In the genomic region with DNA sequence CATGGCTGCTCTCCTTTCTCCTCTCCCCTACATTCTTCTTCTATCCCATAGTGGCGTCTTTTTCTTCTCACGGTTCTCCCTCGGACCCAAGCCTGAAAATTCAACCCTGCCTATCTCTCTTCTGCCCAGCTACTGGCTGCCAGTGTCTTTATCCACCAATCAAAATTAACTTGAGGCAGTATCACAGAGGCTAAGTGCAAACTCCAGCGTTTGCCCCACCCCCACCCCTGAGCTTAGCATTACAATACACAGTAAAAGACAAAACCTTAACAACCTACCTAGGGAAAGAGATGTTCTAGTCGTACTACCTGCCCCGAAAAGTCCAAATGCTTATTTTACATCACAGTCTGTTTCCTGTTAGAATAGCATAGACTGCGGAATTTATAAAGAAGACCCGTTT, we compare ENCODE assay signal across 24 mouse cellular contexts.
DNase-seq lines count a peak whose midpoint lies in the region; ATAC-seq and TF ChIP-seq lines count a peak whose summit lies in the region.
"Had no signal": no experiment of that assay in that cellular context is flagged by ENCODE, and none has a peak within 500 bp of the region (broad histone marks: within the 10 kb centered on the region; RNA-seq: fewer than 3 reads in every experiment).

No protein-coding gene starts in this region.

- 48% methylated on average over 8 of the region's 8 CpGs for WGBS in lung, embryonic 15.5 days

- H3K4me1 ChIP-seq in lung, embryonic 15.5 days: peaks cover 16% of the 10 kb centered on the region; the same call in 1 of the 2 replicates
- peaks cover 15% of the 10 kb centered on the region for H3K4me1 ChIP-seq in ES-Bruce4 (ENCODE audit: control insufficient read depth, insufficient read depth, low read length)
- H3K4me1 ChIP-seq in ES-E14 (ENCODE audit: control insufficient read depth in 2 of 2, insufficient read depth in 2 of 2, low read length in 2 of 2, poor library complexity in 1 of 2): peaks cover 11 to 32% of the 10 kb centered on the region in 2 experiments

- no peak for TF ChIP-seq EP300 in ES-Bruce4 (IDR thresholded peaks at IDR 0.05; ENCODE audit: insufficient read depth, low read depth, low read length)

- H3K36me3 ChIP-seq in lung, embryonic 15.5 days: no peaks in the 10 kb centered on the region
- H3K36me3 ChIP-seq in ES-Bruce4 (ENCODE audit: control insufficient read depth, insufficient read depth, low read length, poor library complexity, severe bottlenecking) (no peaks in the 10 kb centered on the region), ES-E14 (ENCODE audit: control insufficient read depth, insufficient read depth, low read length, poor library complexity, severe bottlenecking) (no peaks in the 10 kb centered on the region)
- H3K36me3 ChIP-seq: embryonic facial prominence, embryonic 10.5 days; embryonic facial prominence, embryonic 13.5 days; heart, embryonic 10.5 days; hindbrain, embryonic 12.5 days; hindbrain, embryonic 15.5 days had no signal

- no peak for DNase-seq in lung, postnatal 14 days
- DNase-seq in ES-E14 (ENCODE audit: low read depth, low spot score): peak; percentile 56
- DNase-seq in cerebellum, adult 11 months: no peak
- DNase-seq in layer of hippocampus, adult 9-10 months (ENCODE audit: low spot score): no peak
- DNase-seq: adrenal gland, adult 2 months; adrenal gland, postnatal 14 days; cerebellum, adult 11-12 months; cerebellum, adult 8-10 months; cerebellum, postnatal 10 days; cerebellum, postnatal 36 days; gastrocnemius, postnatal 10 days; heart, adult 18-20 months had no signal

- H3K27ac ChIP-seq in lung, embryonic 15.5 days: peak overlapping the region; percentile 22; the same call in 1 of the 2 replicates
- peak overlapping the region; percentile 93 for H3K27ac ChIP-seq in ES-Bruce4 (ENCODE audit: insufficient read depth, low read length)
- H3K27ac ChIP-seq in ES-E14 (ENCODE audit: insufficient read depth, low read depth, low read length, poor library complexity, severe bottlenecking): peak overlapping the region; percentile 90
- H3K27ac ChIP-seq: embryonic facial prominence, embryonic 13.5 days; forebrain, embryonic 13.5 days; hindbrain, embryonic 12.5 days; hindbrain, embryonic 15.5 days had no signal

- no peaks in the 10 kb centered on the region for H3K9me3 ChIP-seq in lung, embryonic 15.5 days
- no peaks in the 10 kb centered on the region for H3K9me3 ChIP-seq in ES-Bruce4 (replicated peaks; ENCODE audit: control insufficient read depth, insufficient read depth, low read length, poor library complexity, severe bottlenecking)
- no peaks in the 10 kb centered on the region; the same call in 1 of the 2 replicates for H3K9me3 ChIP-seq in ES-E14 (ENCODE audit: control insufficient read depth, insufficient read depth, low read depth, low read length)
- H3K9me3 ChIP-seq: embryonic facial prominence, embryonic 10.5 days; embryonic facial prominence, embryonic 13.5 days; forebrain, embryonic 13.5 days; heart, embryonic 10.5 days; hindbrain, embryonic 12.5 days; hindbrain, embryonic 15.5 days had no signal

- H3K4me3 ChIP-seq in lung, embryonic 15.5 days: no peak overlapping the region
- peak overlapping the region; percentile 56 for H3K4me3 ChIP-seq in ES-Bruce4 (ENCODE audit: low read depth, low read length)
- H3K4me3 ChIP-seq in ES-E14 (ENCODE audit: insufficient read depth in 1 of 2, low read depth in 1 of 2, low read length in 2 of 2, poor library complexity in 1 of 2, severe bottlenecking in 1 of 2): peak overlapping the region; percentile 45 to 46; a peak in 3 of 4 replicates
- H3K4me3 ChIP-seq: embryonic facial prominence, embryonic 10.5 days; embryonic facial prominence, embryonic 13.5 days; erythroblast, embryonic 14.5 days; forebrain, embryonic 13.5 days; heart, embryonic 10.5 days; hindbrain, embryonic 12.5 days; hindbrain, embryonic 15.5 days had no signal

- ATAC-seq in lung, embryonic 15.5 days (ENCODE audit: borderline replicate concordance, extremely low read depth, low FRiP score, low TSS enrichment): no peak
- ATAC-seq: CD4-positive, CD25-positive, alpha-beta regulatory T cell, adult 4 months; forebrain, embryonic 13.5 days; forebrain, embryonic 16.5 days; intestine, postnatal 0 days had no signal

- H3K4me2 ChIP-seq in lung, embryonic 15.5 days: no peak overlapping the region
- H3K4me2 ChIP-seq: embryonic facial prominence, embryonic 13.5 days; forebrain, embryonic 13.5 days; hindbrain, embryonic 12.5 days; hindbrain, embryonic 15.5 days had no signal

- no peak overlapping the region for H3K9ac ChIP-seq in lung, embryonic 15.5 days
- peak overlapping the region; percentile 57; the same call in 1 of the 2 replicates for H3K9ac ChIP-seq in ES-Bruce4 (ENCODE audit: low read depth, poor library complexity, severe bottlenecking)
- peak overlapping the region; percentile 62; the same call in 1 of the 2 replicates for H3K9ac ChIP-seq in ES-E14 (ENCODE audit: insufficient read depth, low read depth, low read length, poor library complexity, severe bottlenecking)
- H3K9ac ChIP-seq: embryonic facial prominence, embryonic 13.5 days; forebrain, embryonic 13.5 days; hindbrain, embryonic 12.5 days; hindbrain, embryonic 15.5 days had no signal

- no peak for TF ChIP-seq POLR2A in ES-Bruce4 (IDR thresholded peaks at IDR 0.05; ENCODE audit: insufficient read depth, low read length)

- no peaks in the 10 kb centered on the region for H3K27me3 ChIP-seq in lung, embryonic 15.5 days
- no peaks in the 10 kb centered on the region for H3K27me3 ChIP-seq in ES-Bruce4 (ENCODE audit: control insufficient read depth, insufficient read depth, low read length, poor library complexity, severe bottlenecking)
- H3K27me3 ChIP-seq: embryonic facial prominence, embryonic 13.5 days; forebrain, embryonic 13.5 days; hindbrain, embryonic 12.5 days; hindbrain, embryonic 15.5 days had no signal

- no peak for TF ChIP-seq CTCF in ES-Bruce4 (IDR thresholded peaks at IDR 0.05; ENCODE audit: low read depth, low read length)

- in situ Hi-C loops in ES-E14 (cut with MboI; ENCODE audit: low sequenced_read_pairs in 2 of 2, unreplicated experiment in 2 of 2): no loop called here

TF ChIP-seq in ES-E14, 5 proteins besides CTCF, POLR2A, EP300 and RAD21:
- no peak for TF ChIP-seq ZC3H11A (IDR thresholded peaks at IDR 0.05; ENCODE audit: borderline replicate concordance, low read depth, low read length)

Comparison
In these comparisons a context has a peak if more than half of its experiments do, and no peak if none do; other contexts are left out.
1. H3K27ac ChIP-seq: peak in every context shown above with its lines; median percentile 93 in ES-Bruce4; 90 in ES-E14; 22 in lung, embryonic 15.5 days.